Mouse (Mus musculus) gastrocnemius, postnatal 10 days (tissue): Measurements from ENCODE around the gene Hist1h1e. TPM values are rescaled to one million over a fixed set of nuclear protein-coding genes. Genes with fewer than 3 reads are reported as not detected.
"Not testable (repeated sequence)": the region's sequence is repeated elsewhere in the genome, so short reads cannot be mapped to it uniquely, and the experiment has no call there.

ENCODE experiments used
- DNase-seq: peaks from one replicate; pipeline ENCODE4 v3.0.0; 2021; ENCODE audit warnings: mixed read lengths
- microRNA-seq, 2 experiments: library from miRNA; unstranded; fragments of <30 nt; microRNA quantifications; one replicate each; pipeline ENCODE4 v1.2.0; 2021
- total RNA-seq, 2 experiments: library from RNA; stranded (reverse); gene quantifications; 2 replicates each; pipeline ENCODE4 v1.2.3; 2021

Hist1h1e gene
- total RNA-seq, 2 experiments from 2014 or later, result 182 to 186 TPM

DNA sequence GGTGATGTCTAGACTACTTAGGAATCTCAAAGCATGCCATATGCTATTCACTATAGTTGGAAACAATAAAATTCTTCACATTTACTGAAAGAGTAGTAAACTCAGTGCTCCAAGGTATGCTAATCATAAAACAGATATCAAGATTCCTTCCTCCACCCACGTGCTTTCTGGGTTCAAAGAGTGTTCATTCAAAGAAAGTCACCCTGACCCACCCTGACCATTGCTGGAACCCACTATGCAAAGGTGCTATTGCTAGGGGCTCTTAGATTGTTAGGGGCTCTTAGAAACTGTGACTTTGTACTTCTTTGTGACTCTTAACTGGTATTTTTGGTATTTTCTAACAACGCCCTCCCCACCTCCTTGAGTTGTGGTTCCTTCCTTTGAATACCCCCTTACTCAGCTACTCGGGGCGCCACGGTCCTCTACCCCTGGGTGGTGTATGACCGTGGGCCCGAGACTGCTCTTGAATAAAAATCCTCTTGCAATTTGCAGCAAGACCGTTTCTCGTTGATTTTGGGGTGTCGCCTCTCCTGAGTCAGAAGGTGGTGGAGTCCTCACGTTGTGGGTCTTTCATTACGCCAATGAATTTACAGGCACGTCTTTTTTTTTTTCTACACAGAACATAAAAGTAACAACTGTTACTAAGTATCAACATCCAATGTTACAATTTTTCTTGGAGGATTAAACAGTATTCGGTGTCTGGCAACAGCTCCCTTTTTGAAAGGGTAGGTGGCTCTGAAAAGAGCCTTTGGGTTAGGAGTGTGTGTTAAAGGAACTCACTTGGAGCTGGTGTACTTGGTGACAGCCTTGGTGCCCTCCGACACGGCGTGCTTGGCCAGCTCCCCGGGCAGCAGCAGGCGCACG, 49.1 kb downstream of the Hist1h1e start:
- DNase-seq, result not testable (repeated sequence)

GRCm38 (mm10) chr13:23572218-23573033, 49.9 kb downstream of the Hist1h1e start:
- no peak for DNase-seq

DNA sequence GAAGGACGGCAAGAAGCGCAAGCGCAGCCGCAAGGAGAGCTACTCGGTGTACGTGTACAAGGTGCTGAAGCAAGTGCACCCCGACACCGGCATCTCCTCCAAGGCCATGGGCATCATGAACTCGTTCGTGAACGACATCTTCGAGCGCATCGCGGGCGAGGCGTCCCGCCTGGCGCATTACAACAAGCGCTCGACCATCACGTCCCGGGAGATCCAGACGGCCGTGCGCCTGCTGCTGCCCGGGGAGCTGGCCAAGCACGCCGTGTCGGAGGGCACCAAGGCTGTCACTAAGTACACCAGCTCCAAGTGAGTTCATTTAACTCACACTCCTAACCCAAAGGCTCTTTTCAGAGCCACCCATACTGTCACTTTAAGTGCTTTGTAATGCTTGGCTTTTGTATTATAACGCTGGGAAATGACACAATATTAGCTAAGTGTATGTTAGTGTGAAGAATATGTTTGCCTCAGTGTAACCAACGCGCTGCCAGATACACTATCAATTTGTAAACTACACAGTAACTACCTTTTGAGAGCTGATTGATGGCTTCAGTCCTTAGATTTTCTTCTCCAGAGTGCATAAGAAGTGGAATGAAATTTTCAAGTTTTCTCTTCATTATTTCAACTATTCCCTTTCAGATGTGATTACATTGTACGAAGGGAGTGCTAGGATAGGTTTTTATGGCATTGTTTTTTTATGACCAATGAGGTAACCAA, 50.7 kb downstream of the Hist1h1e start:
- DNase-seq, result not testable (repeated sequence)

DNA sequence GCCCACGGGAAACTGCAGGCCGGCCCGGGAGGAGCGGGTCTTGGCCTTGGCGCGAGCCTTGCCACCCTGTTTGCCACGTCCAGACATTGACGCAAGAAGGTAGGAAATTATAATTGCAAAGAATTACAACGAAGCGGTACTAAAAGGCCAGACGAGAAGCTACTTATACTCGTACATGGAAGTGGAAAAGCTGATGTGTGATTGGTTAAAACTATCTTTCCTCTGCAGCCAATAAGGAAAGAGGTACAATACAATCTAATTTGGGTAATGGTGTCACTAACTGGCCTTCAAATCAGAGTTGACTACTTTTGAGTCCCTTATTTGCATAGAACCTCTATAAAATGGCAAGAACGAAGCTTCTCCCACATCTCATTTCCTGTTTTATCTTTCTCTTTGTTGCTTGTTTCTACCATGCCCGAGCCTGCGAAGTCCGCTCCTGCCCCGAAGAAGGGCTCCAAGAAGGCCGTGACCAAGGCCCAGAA, 51.3 kb downstream of the Hist1h1e start, which contains the start of the genes Hist1h2ae and Hist1h2bg:
Gene Hist1h2ae, minus strand, starts transcription at position 199 of the 482 bp plus-strand sequence.
Gene Hist1h2bg, plus strand, starts transcription at position 375 of the 482 bp plus-strand sequence.
- peak; percentile 39 for DNase-seq

Small RNA genes lying within 50 kb of the gene (microRNA-seq; reads per million reads assigned to microRNA genes)
- gene Gm44359 (0 reads per million in 2 experiments), gene Gm44394 (0 reads per million in 2 experiments)

Other genes starting within 250 kb of the Hist1h1e start
- 1 to 10 TPM; 4.8 to 5.3 TPM for gene Abt1, start 198.7 kb downstream of the Hist1h1e start, total RNA-seq
- not detected for gene Btn1a1, start 156.7 kb downstream of the Hist1h1e start, total RNA-seq
- gene Btn2a2, start 133.7 kb downstream of the Hist1h1e start, total RNA-seq, result under 1 TPM in 1 of 2 experiments, not detected in 1; 0.11 TPM
- gene Hist1h4h, start 91.5 kb downstream of the Hist1h1e start, total RNA-seq, result 100 to 1,000 TPM; 473 to 507 TPM
- 100 to 1,000 TPM; 189 to 190 TPM for gene Hist1h2af, start 88.7 kb downstream of the Hist1h1e start, total RNA-seq
- gene Hist1h3g, start 87.1 kb downstream of the Hist1h1e start, total RNA-seq, result 10 to 100 TPM; 58.4 to 59.9 TPM
- gene Hist1h2bh, start 79.2 kb downstream of the Hist1h1e start, total RNA-seq, result 10 to 100 TPM; 11.8 to 13.3 TPM
- gene Hist1h3f, start 78.5 kb downstream of the Hist1h1e start, total RNA-seq, result 10 to 100 TPM; 53.8 to 66.7 TPM
- 100 to 1,000 TPM; 285 to 328 TPM for gene Hist1h4f, start 70.9 kb downstream of the Hist1h1e start, total RNA-seq
- gene Hist1h1d, start 69.3 kb downstream of the Hist1h1e start, total RNA-seq, result 10 to 100 TPM; 17.8 to 19.5 TPM
- gene Hist1h3e, start 60.2 kb downstream of the Hist1h1e start, total RNA-seq, result 100 to 1,000 TPM; 121 to 135 TPM
- 10 to 100 TPM; 34.2 to 37.9 TPM for gene Hist1h2ae, start 51.3 kb downstream of the Hist1h1e start, total RNA-seq
- gene Hist1h2bg, start 51.2 kb downstream of the Hist1h1e start, total RNA-seq, result 100 to 1,000 TPM; 245 to 257 TPM
- gene Hist1h2bf, start 48.4 kb downstream of the Hist1h1e start, total RNA-seq, result 100 to 1,000 TPM; 121 to 140 TPM
- 10 to 100 TPM; 16.0 to 20.6 TPM for gene Hist1h2ad, start 48.2 kb downstream of the Hist1h1e start, total RNA-seq
- gene Hist1h3d, start 46.8 kb downstream of the Hist1h1e start, total RNA-seq, result 10 to 100 TPM; 25.8 to 30.6 TPM
- gene Hist1h4d, start 41.0 kb downstream of the Hist1h1e start, total RNA-seq, result 100 to 1,000 TPM; 165 to 171 TPM
- 10 to 100 TPM; 36.6 to 38.0 TPM for gene Hist1h2be, start 1.4 kb downstream of the Hist1h1e start, total RNA-seq
- 1 to 10 TPM; 6.3 to 6.7 TPM for gene Hist1h2ac, start 61.4 kb upstream of the Hist1h1e start, total RNA-seq
- gene Hist1h2bc, start 61.6 kb upstream of the Hist1h1e start, total RNA-seq, result 10 to 100 TPM; 87.0 to 92.4 TPM
- gene Hist1h1t, start 73.3 kb upstream of the Hist1h1e start, total RNA-seq, result under 1 TPM; 0.59 to 0.63 TPM
- gene Hist1h4c, start 75.9 kb upstream of the Hist1h1e start, total RNA-seq, result 100 to 1,000 TPM; 153 to 157 TPM
- 1 to 10 TPM; 8.1 to 9.5 TPM for gene Hfe, start 88.3 kb upstream of the Hist1h1e start, total RNA-seq
- gene Hist1h1c, start 116.2 kb upstream of the Hist1h1e start, total RNA-seq, result 100 to 1,000 TPM; 361 to 459 TPM
- gene Hist1h3c, start 123.0 kb upstream of the Hist1h1e start, total RNA-seq, result 10 to 100 TPM; 86.2 to 86.5 TPM
- 100 to 1,000 TPM; 106 to 125 TPM for gene Hist1h2bb, start 124.2 kb upstream of the Hist1h1e start, total RNA-seq
- gene Hist1h2ab, start 128.6 kb upstream of the Hist1h1e start, total RNA-seq, result 100 to 1,000 TPM; 187 to 217 TPM
- 100 to 1,000 TPM; 213 to 261 TPM for gene Hist1h3b, start 129.7 kb upstream of the Hist1h1e start, total RNA-seq
- 100 to 1,000 TPM; 131 to 149 TPM for gene Hist1h4b, start 134.5 kb upstream of the Hist1h1e start, total RNA-seq
- 100 to 1,000 TPM; 140 to 160 TPM for gene Hist1h4a, start 138.7 kb upstream of the Hist1h1e start, total RNA-seq
- gene Hist1h3a, start 139.8 kb upstream of the Hist1h1e start, total RNA-seq, result 100 to 1,000 TPM; 159 to 176 TPM
- gene Hist1h1a, start 141.1 kb upstream of the Hist1h1e start, total RNA-seq, result 100 to 1,000 TPM; 124 to 147 TPM
- gene Trim38, start 147.4 kb upstream of the Hist1h1e start, total RNA-seq, result not detected
- gene Slc17a2, start 184.4 kb upstream of the Hist1h1e start, total RNA-seq, result under 1 TPM in 1 of 2 experiments, not detected in 1; 0.11 TPM
- gene Slc17a3, start 216.9 kb upstream of the Hist1h1e start, total RNA-seq, result under 1 TPM in 1 of 2 experiments, not detected in 1; 0.07 TPM
- gene Slc17a1, start 245.2 kb upstream of the Hist1h1e start, total RNA-seq, result not detected